Mouse (Mus musculus): ENCODE data around the gene Ces2e. TPM values are rescaled to one million over a fixed set of nuclear protein-coding genes. Genes with fewer than 3 reads are reported as not detected.
"Not testable (repeated sequence)": the region's sequence is repeated elsewhere in the genome, so short reads cannot be mapped to it uniquely, and the experiment has no call there.

Ces2e gene
- 0.42 and 0.49 TPM in 2 replicates for polyA plus RNA-seq (2015; fragmentation: Nextera tagmentation; extraction: Ambion mirVana)

GRCm38 (mm10) chr8:104925972-104926596 lies at the start of gene Ces2e:
Gene Ces2e, plus strand, starts transcription at chr8:104926260.
- WGBS, result 61% methylated on average over 5 of the region's 5 CpGs
- no peaks in the 10 kb centered on the region for H3K36me3 ChIP-seq
- H3K4me2 ChIP-seq (replicated peaks), result no peak within 1 kb of the TSS
- no peak within 1 kb of the TSS for H3K9ac ChIP-seq
- no peaks in the 10 kb centered on the region for H3K27me3 ChIP-seq
- no peak within 1 kb of the TSS for H3K27ac ChIP-seq (replicated peaks)
- H3K9me3 ChIP-seq (replicated peaks), result no peaks in the 10 kb centered on the region
- no peaks in the 10 kb centered on the region for H3K4me1 ChIP-seq
- no peak for ATAC-seq (ENCODE audit: insufficient number of reproducible peaks, low FRiP score, low TSS enrichment, low read depth)
- H3K4me3 ChIP-seq (replicated peaks), result no peak within 1 kb of the TSS

- H3K9me3 ChIP-seq (replicated peaks); H3K27ac ChIP-seq (replicated peaks); H3K4me1 ChIP-seq; H3K36me3 ChIP-seq; H3K4me3 ChIP-seq (replicated peaks); H3K27me3 ChIP-seq; H3K4me2 ChIP-seq (replicated peaks); H3K9ac ChIP-seq; ATAC-seq (ENCODE audit: insufficient number of reproducible peaks, low FRiP score, low TSS enrichment, low read depth): not testable (repeated sequence)
- no CpG with 5 or more reads among the region's 4 CpGs for WGBS
Measured at GRCm38 (mm10) chr8:104886223-104886926, 39.7 kb upstream of the Ces2e start.

- Histone ChIP-seq H3K9ac (no peak overlapping the region), H3K36me3 (no peaks in the 10 kb centered on the region), H3K4me3 (replicated peaks) (no peak overlapping the region), H3K4me2 (replicated peaks) (no peak overlapping the region), H3K4me1 (no peaks in the 10 kb centered on the region), H3K27ac (replicated peaks) (no peak overlapping the region), H3K27me3 (no peaks in the 10 kb centered on the region), H3K9me3 (replicated peaks) (no peaks in the 10 kb centered on the region)
- no peak for ATAC-seq (ENCODE audit: insufficient number of reproducible peaks, low FRiP score, low TSS enrichment, low read depth)
- 73% methylated on average over 2 of the region's 2 CpGs for WGBS
Measured at GRCm38 (mm10) chr8:104901746-104902145, 24.3 kb upstream of the Ces2e start.

GRCm38 (mm10) chr8:104907111-104907510 lies 18.9 kb upstream of the Ces2e start:
- H3K27me3 ChIP-seq, result no peaks in the 10 kb centered on the region
- H3K9ac ChIP-seq, result no peak overlapping the region
- H3K4me3 ChIP-seq (replicated peaks), result no peak overlapping the region
- no peak overlapping the region for H3K27ac ChIP-seq (replicated peaks)
- H3K9me3 ChIP-seq (replicated peaks), result no peaks in the 10 kb centered on the region
- no peak overlapping the region for H3K4me2 ChIP-seq (replicated peaks)
- 46% methylated on average over 1 of the region's 1 CpGs for WGBS
- ATAC-seq (ENCODE audit: insufficient number of reproducible peaks, low FRiP score, low TSS enrichment, low read depth), result no peak
- no peaks in the 10 kb centered on the region for H3K4me1 ChIP-seq
- H3K36me3 ChIP-seq, result no peaks in the 10 kb centered on the region

GRCm38 (mm10) chr8:104909021-104909420 lies 17.0 kb upstream of the Ces2e start:
- ATAC-seq (ENCODE audit: insufficient number of reproducible peaks, low FRiP score, low TSS enrichment, low read depth); H3K9ac ChIP-seq; H3K9me3 ChIP-seq (replicated peaks); H3K4me1 ChIP-seq; H3K36me3 ChIP-seq; H3K27ac ChIP-seq (replicated peaks); H3K4me3 ChIP-seq (replicated peaks); H3K27me3 ChIP-seq; H3K4me2 ChIP-seq (replicated peaks): not testable (repeated sequence)
- 73% methylated on average over 1 of the region's 1 CpGs for WGBS

GRCm38 (mm10) chr8:104909651-104910050 lies 16.4 kb upstream of the Ces2e start:
- not testable (repeated sequence) for H3K27ac ChIP-seq (replicated peaks); H3K4me1 ChIP-seq; H3K27me3 ChIP-seq; H3K4me2 ChIP-seq (replicated peaks); ATAC-seq (ENCODE audit: insufficient number of reproducible peaks, low FRiP score, low TSS enrichment, low read depth); H3K9me3 ChIP-seq (replicated peaks); H3K36me3 ChIP-seq; H3K4me3 ChIP-seq (replicated peaks); H3K9ac ChIP-seq
- 91% methylated on average over 10 of the region's 10 CpGs for WGBS

- 83% methylated on average over 3 of the region's 3 CpGs for WGBS
- Histone ChIP-seq H3K9me3 (replicated peaks) (no peaks in the 10 kb centered on the region), H3K4me1 (no peaks in the 10 kb centered on the region), H3K9ac (no peak overlapping the region), H3K27ac (replicated peaks) (no peak overlapping the region), H3K27me3 (no peaks in the 10 kb centered on the region), H3K36me3 (no peaks in the 10 kb centered on the region), H3K4me3 (replicated peaks) (no peak overlapping the region), H3K4me2 (replicated peaks) (no peak overlapping the region)
- ATAC-seq (ENCODE audit: insufficient number of reproducible peaks, low FRiP score, low TSS enrichment, low read depth), result no peak
Measured at GRCm38 (mm10) chr8:104927301-104927700, 1.2 kb downstream of the Ces2e start.

- Histone ChIP-seq H3K4me2 (replicated peaks) (no peak overlapping the region), H3K36me3 (no peaks in the 10 kb centered on the region), H3K4me3 (replicated peaks) (no peak overlapping the region), H3K9me3 (replicated peaks) (no peaks in the 10 kb centered on the region), H3K27me3 (no peaks in the 10 kb centered on the region), H3K4me1 (no peaks in the 10 kb centered on the region), H3K27ac (replicated peaks) (no peak overlapping the region), H3K9ac (no peak overlapping the region)
- WGBS, result 79% methylated on average over 2 of the region's 2 CpGs
- no peak for ATAC-seq (ENCODE audit: insufficient number of reproducible peaks, low FRiP score, low TSS enrichment, low read depth)
Measured at GRCm38 (mm10) chr8:104944665-104945064, 18.6 kb downstream of the Ces2e start.

GRCm38 (mm10) chr8:104947056-104947455 lies 21.0 kb downstream of the Ces2e start, which contains the start of gene Ces2f:
Gene Ces2f, plus strand, starts transcription at chr8:104947356.
- Histone ChIP-seq H3K36me3 (no peaks in the 10 kb centered on the region), H3K9ac (no peak within 1 kb of the TSS), H3K4me2 (replicated peaks) (no peak within 1 kb of the TSS), H3K27ac (replicated peaks) (no peak within 1 kb of the TSS), H3K27me3 (no peaks in the 10 kb centered on the region), H3K4me3 (replicated peaks) (no peak within 1 kb of the TSS), H3K9me3 (replicated peaks) (no peaks in the 10 kb centered on the region), H3K4me1 (no peaks in the 10 kb centered on the region)
- WGBS, result 62% methylated on average over 4 of the region's 4 CpGs
- no peak for ATAC-seq (ENCODE audit: insufficient number of reproducible peaks, low FRiP score, low TSS enrichment, low read depth)

GRCm38 (mm10) chr8:104949031-104949430 lies 23.0 kb downstream of the Ces2e start:
- Histone ChIP-seq H3K27me3 (no peaks in the 10 kb centered on the region), H3K9me3 (replicated peaks) (no peaks in the 10 kb centered on the region), H3K4me1 (no peaks in the 10 kb centered on the region), H3K27ac (replicated peaks) (no peak overlapping the region), H3K36me3 (no peaks in the 10 kb centered on the region), H3K9ac (no peak overlapping the region), H3K4me3 (replicated peaks) (no peak overlapping the region), H3K4me2 (replicated peaks) (no peak overlapping the region)
- WGBS, result 73% methylated on average over 5 of the region's 5 CpGs
- ATAC-seq (ENCODE audit: insufficient number of reproducible peaks, low FRiP score, low TSS enrichment, low read depth), result no peak

- Histone ChIP-seq H3K9ac (no peak within 1 kb of the TSS), H3K36me3 (no peaks in the 10 kb centered on the region), H3K4me1 (no peaks in the 10 kb centered on the region), H3K9me3 (replicated peaks) (no peaks in the 10 kb centered on the region), H3K27me3 (no peaks in the 10 kb centered on the region), H3K4me3 (replicated peaks) (no peak within 1 kb of the TSS), H3K27ac (replicated peaks) (0 out of 2 replicates have a peak within 1 kb of the TSS, but pooled peaks have one; percentile 3), H3K4me2 (replicated peaks) (no peak within 1 kb of the TSS)
- 53% methylated on average over 5 of the region's 5 CpGs for WGBS
- ATAC-seq (ENCODE audit: insufficient number of reproducible peaks, low FRiP score, low TSS enrichment, low read depth), result no peak
Measured at GRCm38 (mm10) chr8:104961537-104961961, 35.5 kb downstream of the Ces2e start, which contains the start of gene Ces2g. Gene Ces2g, plus strand, starts transcription at chr8:104961718.
